Mouse (Mus musculus) yolk sac, embryonic 10.5 days (tissue): ENCODE measurements around the gene Nkx2-2.

Source experiments
- DNase-seq: peaks from one replicate; pipeline ENCODE4 v3.0.0-alpha.2; 2017; ENCODE audit warnings: low spot score

Gene Nkx2-2

GRCm38 (mm10) chr2:147193271-147194255, at the start of gene Nkx2-2:
Gene Nkx2-2 (minus strand): TSS chr2:147194243.
- peak; percentile 19 for DNase-seq

- no peak for DNase-seq
These were observed 41.8 kb upstream of the Nkx2-2 start for GRCm38 (mm10) chr2:147235707-147236290.

- peak; percentile 48 for DNase-seq
These were observed 37.1 kb upstream of the Nkx2-2 start for GRCm38 (mm10) chr2:147231175-147231574.

GRCm38 (mm10) chr2:147205076-147205615, 11.1 kb upstream of the Nkx2-2 start:
- no peak for DNase-seq

- DNase-seq = peak; percentile 39
These were observed 920 bp upstream of the Nkx2-2 start for GRCm38 (mm10) chr2:147194711-147195615.

GRCm38 (mm10) chr2:147192731-147193130, 1.3 kb downstream of the Nkx2-2 start:
- no peak for DNase-seq

GRCm38 (mm10) chr2:147190316-147191021, 3.6 kb downstream of the Nkx2-2 start:
- no peak for DNase-seq

- no peak for DNase-seq
These were observed 4.3 kb downstream of the Nkx2-2 start for GRCm38 (mm10) chr2:147189546-147190315.

GRCm38 (mm10) chr2:147188871-147189545, 5.0 kb downstream of the Nkx2-2 start:
- DNase-seq = no peak

- DNase-seq = no peak
These were observed 5.9 kb downstream of the Nkx2-2 start for GRCm38 (mm10) chr2:147188074-147188700.

GRCm38 (mm10) chr2:147187061-147187870, 6.8 kb downstream of the Nkx2-2 start:
- DNase-seq = no peak

- DNase-seq = no peak
These were observed 7.8 kb downstream of the Nkx2-2 start for GRCm38 (mm10) chr2:147186261-147186681.

GRCm38 (mm10) chr2:147185561-147185960, 8.5 kb downstream of the Nkx2-2 start:
- DNase-seq = no peak

- DNase-seq = peak; percentile 23
These were observed 9.7 kb downstream of the Nkx2-2 start for GRCm38 (mm10) chr2:147184071-147184990.

GRCm38 (mm10) chr2:147183521-147183920, 10.5 kb downstream of the Nkx2-2 start:
- no peak for DNase-seq

GRCm38 (mm10) chr2:147182709-147183260, 11.3 kb downstream of the Nkx2-2 start:
- peak; percentile 54 for DNase-seq
